Mouse (Mus musculus): ENCODE measurements around the gene Wrap53. TPM values are rescaled to one million over a fixed set of nuclear protein-coding genes. Genes with fewer than 3 reads are reported as not detected.

Gene Wrap53
- total RNA-seq, 2 experiments from 2014 or later, result 13.8 to 18.4 TPM

- no peak for ATAC-seq (replicated peaks; ENCODE audit: low FRiP score, poor library complexity, severe bottlenecking)
Observed at GRCm38 (mm10) chr11:69604347-69604746, 24.3 kb upstream of the Wrap53 start.

GRCm38 (mm10) chr11:69603516-69603915, 23.5 kb upstream of the Wrap53 start:
- ATAC-seq (replicated peaks; ENCODE audit: low FRiP score, poor library complexity, severe bottlenecking), result no peak

DNA sequence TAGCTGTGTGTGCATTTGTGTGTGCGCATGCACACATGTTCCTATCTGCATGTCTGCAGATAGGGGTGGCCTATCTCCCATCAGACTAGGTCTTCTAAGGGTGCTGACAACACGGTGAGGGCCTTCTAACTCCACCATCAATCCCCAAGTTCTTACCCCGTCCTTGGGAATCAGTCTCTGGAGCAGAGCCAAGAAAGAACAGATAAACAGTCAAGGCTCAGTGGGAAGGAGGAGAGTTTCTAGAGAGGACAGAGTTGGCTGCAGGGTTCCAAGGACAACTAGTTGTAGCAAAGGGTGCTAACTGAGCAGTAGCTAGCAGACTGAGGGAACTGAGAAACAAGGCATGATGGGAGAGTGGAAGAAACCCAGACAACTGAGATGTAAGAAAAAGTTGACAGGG, 21.7 kb upstream of the Wrap53 start:
- ATAC-seq (replicated peaks; ENCODE audit: low FRiP score, poor library complexity, severe bottlenecking), result no peak

DNA sequence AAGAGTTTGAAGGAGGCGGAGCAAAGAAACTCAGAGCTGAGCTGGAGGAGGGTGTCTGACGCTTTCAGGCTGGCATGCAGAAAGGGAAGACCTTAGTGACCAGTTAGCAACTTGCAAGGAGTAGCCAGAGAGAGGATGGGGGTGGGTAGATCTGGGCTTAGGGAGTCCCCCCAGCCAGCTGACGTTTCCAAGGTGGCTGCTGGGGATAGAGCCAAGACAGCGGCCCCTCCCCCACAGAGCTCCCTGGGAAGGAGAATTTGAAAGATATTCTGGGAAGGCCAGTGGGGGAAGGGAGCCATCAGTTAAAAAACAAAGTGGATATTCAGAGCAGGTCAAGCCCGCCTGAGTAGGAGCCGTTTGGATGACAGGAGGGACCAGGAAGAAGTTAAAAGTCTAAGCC, 20.0 kb upstream of the Wrap53 start:
- ATAC-seq (replicated peaks; ENCODE audit: low FRiP score, poor library complexity, severe bottlenecking), result no peak

DNA sequence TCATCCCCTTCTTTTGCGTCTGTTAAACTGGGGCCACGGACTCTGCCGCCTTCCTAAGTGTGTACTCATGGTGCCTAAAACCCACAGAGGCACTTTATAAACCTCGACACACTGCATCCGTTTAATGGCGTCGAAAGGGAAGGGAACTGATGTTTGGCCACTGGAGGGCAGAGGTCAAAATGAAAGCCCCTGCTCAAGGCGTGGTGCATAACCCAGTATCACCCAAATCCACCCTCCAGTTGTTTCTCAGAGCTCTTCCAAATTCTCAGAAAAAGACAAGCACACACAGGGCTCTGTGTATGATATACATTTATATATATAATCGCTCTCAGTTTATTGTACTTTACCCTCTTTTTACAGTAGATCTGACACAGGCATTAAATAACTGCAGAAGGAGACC, 19.4 kb upstream of the Wrap53 start:
- ATAC-seq (replicated peaks; ENCODE audit: low FRiP score, poor library complexity, severe bottlenecking), result no peak

DNA sequence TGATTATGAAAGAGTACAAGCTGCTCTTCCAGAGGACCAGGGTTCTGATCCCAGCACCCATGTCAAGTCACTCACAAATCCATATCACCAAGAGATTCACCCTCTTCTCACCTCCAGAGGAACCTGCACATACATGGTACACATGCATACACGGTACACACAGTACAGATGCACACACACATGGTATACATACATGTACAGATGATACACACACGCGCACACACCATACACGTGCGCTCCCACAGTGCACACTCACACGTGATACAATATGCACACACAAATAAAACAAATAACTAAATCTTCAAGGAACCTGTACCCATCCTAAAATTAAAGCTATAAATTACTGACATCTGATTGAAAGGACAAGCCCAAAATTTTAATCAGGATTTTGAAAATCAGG, 14.8 kb upstream of the Wrap53 start:
- no peak for ATAC-seq (replicated peaks; ENCODE audit: low FRiP score, poor library complexity, severe bottlenecking)

- ATAC-seq (replicated peaks; ENCODE audit: low FRiP score, poor library complexity, severe bottlenecking), result no peak
Observed at GRCm38 (mm10) chr11:69592799-69593198, 12.7 kb upstream of the Wrap53 start.

DNA sequence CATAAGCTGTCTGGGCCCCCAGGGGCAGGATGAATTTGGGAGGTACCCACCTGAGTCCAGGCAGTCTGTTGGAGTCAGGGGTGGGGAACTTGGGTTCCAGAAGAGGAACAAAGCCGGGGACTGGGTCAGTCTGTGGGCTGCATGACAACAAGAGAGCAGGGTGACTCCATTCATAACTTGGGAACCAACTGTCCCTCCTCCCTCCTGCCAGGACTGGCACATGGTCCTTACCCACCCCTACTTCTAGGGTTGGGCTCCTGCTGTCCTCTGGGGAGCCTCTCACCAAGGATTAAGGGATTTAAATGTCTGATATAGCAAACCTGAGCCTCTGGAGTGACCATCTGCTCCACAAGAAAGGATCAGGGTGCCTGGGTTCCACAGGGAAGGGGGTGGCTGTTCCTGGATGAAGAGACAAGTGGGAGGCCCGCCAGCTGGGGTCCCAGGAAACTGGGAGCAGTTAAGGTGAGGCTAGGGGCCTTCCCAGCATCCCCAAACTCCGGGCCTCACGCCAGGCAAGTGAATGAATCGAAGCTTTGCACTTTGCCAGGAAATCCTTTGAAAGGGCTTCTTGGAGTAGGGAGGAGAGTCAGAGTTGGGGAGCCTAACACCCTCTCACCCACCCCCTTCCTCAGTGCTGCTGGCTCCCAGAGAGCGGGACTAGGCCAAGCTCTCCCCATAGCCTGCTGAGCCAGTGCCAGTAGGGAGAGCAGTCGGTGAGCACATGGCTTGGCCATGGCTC, 12.0 kb upstream of the Wrap53 start:
- ATAC-seq (replicated peaks; ENCODE audit: low FRiP score, poor library complexity, severe bottlenecking), result no peak

GRCm38 (mm10) chr11:69591424-69591823, 11.4 kb upstream of the Wrap53 start:
- ATAC-seq (replicated peaks; ENCODE audit: low FRiP score, poor library complexity, severe bottlenecking), result no peak

DNA sequence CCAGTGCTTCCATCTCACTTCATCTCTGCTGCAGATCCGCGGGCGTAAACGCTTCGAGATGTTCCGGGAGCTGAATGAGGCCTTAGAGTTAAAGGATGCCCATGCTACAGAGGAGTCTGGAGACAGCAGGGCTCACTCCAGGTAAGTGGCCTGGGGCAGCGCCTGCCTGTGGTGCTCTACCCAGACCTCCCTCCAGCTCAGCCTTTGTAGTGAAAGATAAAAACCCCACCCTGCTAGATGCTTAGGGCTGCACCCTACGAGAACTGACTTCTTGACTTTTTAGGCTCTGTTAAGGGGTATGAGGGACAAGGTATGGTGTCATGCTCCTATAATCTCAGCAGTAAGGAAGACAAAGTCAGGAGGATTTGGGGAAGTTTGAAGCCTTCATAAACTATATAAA, 10.6 kb upstream of the Wrap53 start:
- peak; percentile 47 for ATAC-seq (replicated peaks; ENCODE audit: low FRiP score, poor library complexity, severe bottlenecking)

GRCm38 (mm10) chr11:69589207-69589834, 9.3 kb upstream of the Wrap53 start:
- peak; percentile 22; the same call in 1 of the 2 replicates for ATAC-seq (replicated peaks; ENCODE audit: low FRiP score, poor library complexity, severe bottlenecking)

GRCm38 (mm10) chr11:69585718-69586325, 5.8 kb upstream of the Wrap53 start:
- peak; percentile 74 for ATAC-seq (replicated peaks; ENCODE audit: low FRiP score, poor library complexity, severe bottlenecking)

GRCm38 (mm10) chr11:69584937-69585336, 4.9 kb upstream of the Wrap53 start:
- 0 out of 2 replicates have a peak, but pooled peaks have one; percentile 20 for ATAC-seq (replicated peaks; ENCODE audit: low FRiP score, poor library complexity, severe bottlenecking)

GRCm38 (mm10) chr11:69584008-69584407, 4.0 kb upstream of the Wrap53 start:
- no peak for ATAC-seq (replicated peaks; ENCODE audit: low FRiP score, poor library complexity, severe bottlenecking)

DNA sequence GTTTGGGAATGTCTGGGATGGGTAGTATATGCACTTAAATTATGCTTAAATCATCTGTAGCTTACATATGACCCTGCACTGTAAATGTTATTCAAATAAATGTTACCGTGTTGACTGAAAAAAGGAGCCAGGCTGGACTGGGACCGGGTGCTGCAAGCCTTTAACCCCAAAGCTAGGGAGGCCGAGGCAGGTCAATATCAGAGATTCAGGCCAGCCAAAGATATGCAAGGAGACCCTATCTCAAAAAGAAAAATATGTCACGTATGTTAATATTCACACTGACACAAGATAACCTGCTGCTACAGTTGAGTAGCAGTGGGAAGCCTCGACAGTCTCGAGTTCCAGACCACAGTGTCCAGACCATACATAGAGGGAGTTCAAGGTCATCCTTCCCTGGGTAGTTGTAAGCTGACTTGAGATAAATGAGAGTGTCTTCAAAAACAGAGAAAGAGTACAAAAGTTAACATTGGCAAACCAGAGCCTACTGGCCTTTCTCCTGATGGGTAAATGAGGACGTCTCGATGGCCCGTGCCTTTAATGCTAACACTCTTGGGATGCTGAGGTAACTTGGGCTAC, 2.3 kb upstream of the Wrap53 start:
- no peak for ATAC-seq (replicated peaks; ENCODE audit: low FRiP score, poor library complexity, severe bottlenecking)

- no peak for ATAC-seq (replicated peaks; ENCODE audit: low FRiP score, poor library complexity, severe bottlenecking)
Observed at GRCm38 (mm10) chr11:69581814-69582213, 1.8 kb upstream of the Wrap53 start.

DNA sequence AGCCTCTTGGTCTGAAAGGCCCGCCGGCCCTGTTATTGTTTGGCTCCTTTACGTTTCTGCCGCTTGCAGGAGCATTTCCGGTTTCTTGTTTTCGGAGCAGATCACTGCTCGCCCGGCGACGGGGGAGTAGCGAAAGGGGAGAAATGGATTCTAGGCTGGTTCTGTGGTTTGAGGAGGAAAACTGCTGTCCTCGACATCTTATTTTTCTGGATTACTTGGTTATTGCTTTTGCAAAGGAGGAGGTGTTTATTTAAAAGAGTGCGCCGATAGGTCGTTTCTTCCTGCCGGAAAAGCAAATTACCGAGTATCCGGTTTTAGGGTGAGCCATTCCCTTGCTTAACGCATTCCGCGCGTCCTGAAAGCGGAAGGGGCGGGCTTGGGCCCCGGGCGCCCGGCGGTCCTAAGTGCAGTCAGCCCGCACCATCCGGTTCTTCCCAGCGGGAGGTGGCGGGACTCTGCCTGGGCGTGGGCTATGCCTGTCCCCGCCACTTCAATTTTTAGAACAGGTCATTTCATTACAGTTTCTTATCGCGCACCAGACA, 1.2 kb upstream of the Wrap53 start:
- peak; percentile 67 for ATAC-seq (replicated peaks; ENCODE audit: low FRiP score, poor library complexity, severe bottlenecking)

DNA sequence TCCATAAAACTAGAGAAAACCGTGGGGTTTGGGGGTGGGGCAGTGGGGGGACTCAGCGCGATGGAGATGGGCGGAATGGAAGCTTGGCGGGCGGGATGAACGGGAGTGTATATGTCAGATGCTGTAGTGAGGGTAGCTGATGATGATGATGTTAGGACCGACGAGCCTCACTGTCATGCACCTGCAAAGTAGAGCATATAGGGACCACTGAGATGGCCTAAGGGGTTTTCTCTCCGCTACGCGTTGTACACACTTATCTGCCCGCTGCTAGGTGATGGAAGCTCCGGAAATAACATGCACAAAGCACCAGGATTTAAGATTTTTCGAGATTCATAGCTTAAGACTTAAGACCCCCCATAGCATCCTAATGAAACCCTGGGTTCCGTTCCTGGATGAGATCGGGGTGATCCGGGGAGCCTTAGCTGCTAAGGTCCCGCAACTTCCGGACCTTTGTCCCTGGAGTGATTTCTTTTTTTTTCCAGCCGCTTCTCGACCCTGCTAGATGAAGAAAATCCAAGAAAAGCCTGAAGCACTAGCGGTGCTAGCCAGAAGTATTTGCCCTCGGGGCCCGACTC, 604 bp upstream of the Wrap53 start:
- ATAC-seq (replicated peaks; ENCODE audit: low FRiP score, poor library complexity, severe bottlenecking), result no peak

DNA sequence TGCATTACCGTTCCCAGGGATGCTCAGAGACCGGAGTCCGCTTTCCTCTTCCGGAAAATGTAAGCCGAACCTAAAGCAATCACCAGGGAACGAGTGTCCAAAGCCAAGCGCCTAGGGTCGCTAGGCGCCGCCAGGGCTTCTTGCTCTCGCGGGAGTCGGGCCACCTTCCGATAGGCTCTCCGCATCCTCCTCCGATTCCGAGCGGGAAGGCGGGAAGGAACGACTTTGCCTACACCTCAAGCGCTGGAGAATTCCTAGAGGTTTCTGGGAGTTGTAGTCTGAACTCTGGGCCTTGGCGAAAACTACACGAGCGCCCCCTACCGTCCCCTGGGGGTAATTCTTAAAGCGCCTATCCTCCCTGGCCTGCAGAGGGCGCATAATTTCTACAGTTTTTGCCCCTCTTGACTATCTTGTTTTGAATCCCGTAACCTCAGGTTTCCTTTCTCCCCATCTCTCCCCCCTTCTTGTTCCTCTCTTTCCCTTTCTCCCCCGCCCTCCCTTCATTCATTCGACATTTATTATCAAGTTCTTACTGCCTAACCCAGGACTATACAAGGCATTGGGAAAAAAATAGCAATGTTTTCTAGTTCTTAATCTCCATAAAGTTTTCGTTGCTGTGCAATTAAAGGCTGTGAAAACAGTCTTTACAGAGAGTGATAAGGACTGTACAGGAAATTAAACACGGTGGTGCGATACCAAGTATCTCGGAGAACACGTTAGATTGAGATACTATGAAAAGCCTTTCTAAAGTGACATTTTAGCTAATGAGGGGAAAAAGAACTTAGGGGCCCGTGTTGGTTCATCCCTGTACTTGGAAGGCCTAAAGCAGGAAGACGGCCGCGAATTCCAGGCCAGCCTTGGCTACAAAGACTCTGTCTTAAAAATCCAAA, 682 bp downstream of the Wrap53 start:
- ATAC-seq (replicated peaks; ENCODE audit: low FRiP score, poor library complexity, severe bottlenecking), result peak; percentile 73

Data from erythroid progenitor cell, adult 5-6 weeks (primary cell).